Mouse (Mus musculus) megakaryocyte, adult 5-6 weeks (primary cell): ENCODE results near the gene Dnttip1. TPM values are rescaled to one million over a fixed set of nuclear protein-coding genes. Genes with fewer than 3 reads are reported as not detected.

Source experiments
- ATAC-seq: 2 replicates; pipeline ENCODE4 v1.8.0; 2016; ENCODE audit warnings: mild to moderate bottlenecking, inconsistent platforms; ENCODE audit not compliant: poor library complexity, severe bottlenecking
- total RNA-seq, 2 experiments: library from RNA; stranded (forward) in 1 of 2; stranded (reverse) in 1 of 2; fragments of 153-499, 151-499 nt in 1 of 2; fragments of 221-1000, 200-1000 nt in 1 of 2; gene quantifications; 2 replicates each; pipeline versions ENCODE4 v1.2.3 to v1.2.4; 2015 to 2017

Gene Dnttip1
- total RNA-seq, 2 experiments from 2014 or later, result 18.5 to 27.3 TPM

- ATAC-seq, result no peak
Observed at GRCm38 (mm10) chr2:164752454-164752853, 6.7 kb downstream of the Dnttip1 start.

DNA sequence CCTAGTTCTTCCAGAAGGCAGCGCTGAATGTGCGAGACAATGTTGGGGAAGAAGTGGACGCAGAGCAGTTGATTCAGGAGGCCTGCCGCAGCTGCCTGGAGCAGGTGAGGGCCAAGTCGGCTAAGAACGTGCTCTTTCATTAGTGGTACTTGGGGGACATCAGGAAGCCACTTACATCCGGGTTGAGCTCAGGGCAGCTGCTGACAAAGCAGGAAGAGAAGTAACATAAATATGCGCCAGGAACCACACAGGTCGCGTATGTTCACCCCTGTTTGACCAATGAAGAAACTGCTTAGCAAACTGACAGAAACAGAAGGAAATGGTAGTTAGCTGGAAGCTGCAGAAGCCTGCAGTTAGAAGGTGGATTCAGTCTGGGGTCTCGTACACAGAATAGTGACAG, 8.3 kb downstream of the Dnttip1 start:
- ATAC-seq, result peak; percentile 67

- no peak for ATAC-seq
Observed at GRCm38 (mm10) chr2:164754800-164755199, 9.0 kb downstream of the Dnttip1 start.

GRCm38 (mm10) chr2:164757841-164758240, 12.1 kb downstream of the Dnttip1 start:
- ATAC-seq, result no peak

DNA sequence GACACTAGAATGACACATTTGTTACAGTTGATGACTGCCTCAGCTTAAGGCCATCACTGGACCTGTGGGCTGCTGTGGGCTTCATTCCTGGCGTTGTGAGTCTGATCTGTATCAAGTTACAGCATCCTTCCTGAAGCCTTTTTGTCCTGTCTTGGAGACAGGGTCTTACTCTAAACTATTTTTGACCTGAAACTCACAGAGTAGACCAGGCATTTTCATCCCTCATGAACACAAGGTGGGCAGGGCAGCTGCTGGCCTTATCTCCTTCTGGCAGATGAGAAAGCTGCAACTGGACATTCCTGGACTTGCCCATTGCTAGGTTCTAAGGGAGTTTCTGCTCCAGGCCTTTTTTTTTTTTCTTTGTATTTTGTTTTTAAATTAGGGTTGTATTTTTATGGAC, 12.9 kb downstream of the Dnttip1 start:
- ATAC-seq, result no peak

GRCm38 (mm10) chr2:164760059-164760833, 14.5 kb downstream of the Dnttip1 start:
- ATAC-seq, result peak; percentile 75

GRCm38 (mm10) chr2:164761502-164761901, 15.7 kb downstream of the Dnttip1 start:
- peak; percentile 42; the same call in 1 of the 2 replicates for ATAC-seq

DNA sequence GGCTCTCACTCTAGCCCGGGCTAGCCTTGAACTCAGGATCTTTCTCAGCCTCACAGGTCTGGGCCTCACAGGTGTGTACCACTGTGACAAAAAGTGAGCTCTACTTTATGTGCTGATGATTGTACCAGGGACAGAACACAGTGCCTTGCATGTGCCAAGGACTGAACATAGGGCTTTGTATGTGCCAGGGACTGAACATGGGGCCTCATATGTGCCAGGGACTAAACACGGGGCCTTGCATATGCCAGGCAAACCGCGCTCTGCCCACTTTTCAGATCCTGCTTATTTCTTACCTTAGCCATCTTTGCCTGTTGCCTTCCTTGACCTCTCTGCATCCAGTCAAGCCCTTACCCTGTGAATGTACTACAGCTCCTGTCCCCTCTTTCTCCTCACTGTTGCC, 16.2 kb downstream of the Dnttip1 start:
- no peak for ATAC-seq

DNA sequence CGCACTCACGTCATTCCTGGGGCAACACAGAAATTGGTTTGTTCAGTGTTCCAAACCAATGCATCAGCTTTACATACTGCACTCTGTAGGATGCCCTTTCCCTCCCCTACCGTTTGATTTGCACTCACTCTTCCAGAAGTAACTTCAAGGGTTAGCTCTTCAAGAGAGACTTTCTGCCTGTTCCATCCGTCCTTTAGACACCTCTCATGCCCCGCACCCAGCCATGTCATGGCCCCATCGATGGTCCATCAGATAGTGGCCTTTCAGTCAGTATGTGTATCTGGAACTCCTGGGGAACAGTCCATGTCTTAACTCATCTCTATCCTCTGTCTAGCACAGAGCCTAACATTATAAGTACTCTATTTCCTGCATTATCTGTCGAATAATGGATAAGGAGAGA, 16.8 kb downstream of the Dnttip1 start:
- ATAC-seq, result no peak

DNA sequence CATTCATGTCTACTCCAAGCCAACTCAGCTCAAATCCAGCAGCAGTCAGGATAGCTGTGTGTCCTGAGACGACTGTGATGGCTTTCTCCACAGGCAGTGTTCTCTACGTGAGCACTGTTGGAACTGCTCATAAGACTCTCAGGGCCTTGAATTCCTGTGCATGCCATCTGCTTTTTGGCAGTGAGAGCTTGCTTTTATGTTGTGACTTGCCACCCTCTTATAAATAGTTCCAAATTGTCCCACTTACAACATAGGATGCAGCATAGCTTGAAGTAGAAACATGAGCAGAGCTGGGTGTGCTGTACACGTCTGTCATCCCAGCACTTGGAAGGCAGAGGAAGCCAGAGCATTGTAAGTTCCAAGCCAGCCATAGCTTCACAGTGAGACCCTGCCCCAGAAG, 20.1 kb downstream of the Dnttip1 start:
- no peak for ATAC-seq

- ATAC-seq, result no peak
Observed at GRCm38 (mm10) chr2:164767812-164768540, 22.2 kb downstream of the Dnttip1 start.

- peak; percentile 99 for ATAC-seq
Observed at GRCm38 (mm10) chr2:164769258-164770037, 23.7 kb downstream of the Dnttip1 start, which contains the start of gene Ube2c. Ube2c (plus strand) TSS chr2:164769898.

GRCm38 (mm10) chr2:164770279-164770678, 24.5 kb downstream of the Dnttip1 start:
- ATAC-seq, result 0 out of 2 replicates have a peak, but pooled peaks have one; percentile 1

GRCm38 (mm10) chr2:164771123-164771522, 25.3 kb downstream of the Dnttip1 start:
- ATAC-seq, result no peak

- ATAC-seq, result no peak
Observed at GRCm38 (mm10) chr2:164773229-164773988, 27.6 kb downstream of the Dnttip1 start.

- ATAC-seq, result no peak
Observed at GRCm38 (mm10) chr2:164773989-164774364, 28.2 kb downstream of the Dnttip1 start.

DNA sequence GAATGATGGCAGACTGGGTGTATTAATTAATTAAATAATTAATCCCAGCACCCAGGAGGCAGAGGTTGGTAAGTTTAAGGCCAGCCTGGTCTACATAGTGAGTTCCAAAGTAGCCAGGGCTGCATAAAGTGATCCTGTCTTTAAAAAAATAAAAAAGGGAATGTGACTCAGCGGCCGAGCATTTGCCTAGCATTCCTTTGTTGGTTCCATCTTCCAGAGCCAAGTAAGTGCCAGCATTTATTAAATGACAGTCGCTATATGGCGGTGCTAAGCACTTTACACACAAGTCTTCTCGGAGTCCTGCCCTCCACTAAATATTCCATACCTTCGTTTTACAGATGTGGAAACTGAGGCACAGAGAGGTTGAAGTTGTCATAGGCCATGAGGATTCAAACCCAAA, 30.3 kb downstream of the Dnttip1 start:
- no peak for ATAC-seq

DNA sequence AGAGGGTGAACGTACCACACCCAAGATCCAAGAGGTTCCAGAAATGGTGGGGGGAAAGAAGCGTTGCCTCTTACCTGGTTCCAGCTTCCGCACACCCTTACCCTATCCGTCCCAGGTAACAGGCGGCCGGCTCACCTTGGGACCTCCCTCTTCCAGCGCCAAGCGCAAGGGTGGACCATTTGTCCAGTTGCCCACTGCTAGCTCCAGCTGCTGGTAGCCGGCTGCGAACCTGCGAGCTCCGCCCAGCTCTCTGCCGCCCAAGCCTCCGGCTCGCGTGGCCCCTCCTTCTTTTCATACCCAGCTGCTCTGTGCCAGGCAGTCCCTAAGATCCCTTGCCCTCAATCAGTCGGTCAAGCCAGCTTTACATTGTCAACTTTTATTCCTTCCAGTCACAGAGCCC, 31.0 kb downstream of the Dnttip1 start:
- no peak for ATAC-seq

GRCm38 (mm10) chr2:164777246-164778014, 31.6 kb downstream of the Dnttip1 start:
- no peak for ATAC-seq

GRCm38 (mm10) chr2:164778015-164778287, 32.2 kb downstream of the Dnttip1 start:
- no peak for ATAC-seq
